Mouse (Mus musculus): ENCODE results near the gene Rin1. TPM values are rescaled to one million over a fixed set of nuclear protein-coding genes. Genes with fewer than 3 reads are reported as not detected.
"Not testable (repeated sequence)": the region's sequence is repeated elsewhere in the genome, so short reads cannot be mapped to it uniquely, and the experiment has no call there.

The Rin1 gene
- total RNA-seq (2014; rRNA removed; ENCODE audit: low replicate concordance), result 3.1 and 3.2 TPM in 2 replicates
- polyA plus RNA-seq (2015; fragmentation: Nextera tagmentation; extraction: Ambion mirVana), result 0.97 and 1.3 TPM in 2 replicates

DNA sequence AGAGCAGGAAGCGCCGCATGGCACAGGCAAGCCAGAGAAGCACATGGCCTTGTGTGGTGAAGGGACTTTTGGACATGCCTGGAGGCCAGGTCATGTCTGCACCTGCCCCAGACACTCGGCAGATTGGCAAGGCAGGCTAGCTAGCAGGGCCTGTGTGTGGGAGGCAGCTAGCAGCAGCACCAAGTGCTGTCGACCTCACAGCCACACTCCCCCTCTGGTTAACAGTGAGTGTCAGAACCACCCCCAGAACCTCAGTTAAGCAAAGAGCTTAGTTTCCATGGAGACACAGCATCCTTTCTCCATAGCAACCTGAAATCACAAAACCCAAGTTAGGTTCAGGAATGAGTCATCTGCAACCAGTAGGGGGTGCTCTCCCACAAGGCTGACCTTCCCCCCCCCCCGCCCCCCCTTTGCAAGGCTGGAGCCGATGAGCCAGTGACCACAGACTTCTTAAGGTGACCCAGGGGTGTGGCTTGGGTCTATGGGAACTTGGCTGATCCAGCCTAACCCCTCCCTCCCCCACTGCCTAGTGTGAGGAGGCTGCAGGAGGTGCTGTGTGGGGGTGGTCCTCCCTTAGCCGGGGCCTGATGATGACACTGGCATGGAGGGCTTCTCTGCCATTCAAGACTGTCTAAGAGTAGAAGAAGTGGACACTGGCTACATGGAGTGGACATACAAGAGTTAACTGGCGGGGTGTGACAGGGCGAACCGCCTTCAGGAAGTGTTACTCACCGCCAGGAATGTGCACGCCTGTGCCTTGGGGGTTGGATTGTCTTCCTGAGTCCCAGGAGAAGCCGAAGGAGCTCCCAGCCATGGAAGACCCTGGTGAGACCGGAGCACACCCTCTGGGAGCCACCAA lies at the start of gene Rin1:
Gene Rin1 (plus strand): TSS at position 435 of the 859 bp plus-strand sequence.
- Histone ChIP-seq H3K4me1 (ENCODE audit: control insufficient read depth, insufficient read depth) (peaks cover 10% of the 10 kb centered on the region), H3K9me3 (replicated peaks; ENCODE audit: control insufficient read depth, low read length) (no peaks in the 10 kb centered on the region), H3K36me3 (replicated peaks; ENCODE audit: control insufficient read depth, insufficient read depth, low read length) (peaks cover 44% of the 10 kb centered on the region), H3K9ac (replicated peaks; ENCODE audit: low read depth, low read length) (no peak within 1 kb of the TSS), H3K27me3 (ENCODE audit: control insufficient read depth, insufficient read depth, low read length) (peaks cover 17% of the 10 kb centered on the region; the same call in 1 of the 2 replicates), H3K27ac (ENCODE audit: low read depth) (peak within 1 kb of the TSS; percentile 46), H3K4me2 (ENCODE audit: low read depth, low read length) (peak within 1 kb of the TSS; percentile 51), H3K4me3 (ENCODE audit: low read depth, low read length) (peak within 1 kb of the TSS; percentile 29)
- WGBS, result 20% methylated on average over 14 of the region's 14 CpGs
- TF ChIP-seq CTCF (IDR thresholded peaks at IDR 0.05; ENCODE audit: low read depth) (peak; percentile 48), EP300 (IDR thresholded peaks at IDR 0.05; ENCODE audit: low read depth) (no peak)
- DNase-seq (ENCODE audit: low spot score), result peak; percentile 70
- ATAC-seq (ENCODE audit: insufficient read depth, low read depth), result peak; percentile 79

DNA sequence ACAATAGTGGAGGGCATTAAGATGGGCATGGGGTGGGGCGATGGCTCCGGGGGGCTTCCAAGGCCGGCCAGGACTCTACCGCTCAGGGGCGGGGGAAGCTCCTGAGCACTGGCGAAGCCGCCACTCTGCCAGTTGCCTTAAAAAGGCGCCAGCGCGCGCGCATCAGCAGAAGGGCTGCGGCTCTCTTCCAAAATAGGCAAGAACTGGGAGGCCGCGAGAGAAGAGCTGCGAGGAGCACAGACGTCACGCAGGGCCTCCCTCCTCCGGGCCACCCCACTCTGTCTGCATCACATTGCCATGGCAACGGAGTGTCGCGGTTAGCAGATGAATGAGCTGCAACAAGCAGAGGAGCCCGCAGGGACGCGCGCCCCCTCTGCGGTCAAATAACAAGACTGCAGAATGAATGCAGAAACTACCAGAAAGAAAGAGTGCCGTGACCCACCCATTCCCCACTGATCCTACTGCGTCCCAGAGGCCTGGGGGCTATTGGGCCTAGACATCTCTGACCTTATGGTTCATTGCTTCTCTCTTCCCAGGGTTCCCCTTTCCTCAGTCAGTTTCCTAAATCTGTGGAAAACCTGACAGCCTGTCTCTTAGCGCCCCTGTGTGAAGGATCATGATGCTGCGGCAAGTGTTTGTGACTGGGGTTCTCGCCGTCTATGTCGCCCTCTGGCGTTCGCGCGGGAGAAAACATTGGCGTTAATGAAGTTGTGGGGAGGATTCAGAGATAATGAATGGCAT lies 48.4 kb upstream of the Rin1 start:
- Histone ChIP-seq H3K9ac (replicated peaks; ENCODE audit: low read depth, low read length) (no peak overlapping the region), H3K4me3 (ENCODE audit: low read depth, low read length) (peak overlapping the region; percentile 18; the same call in 1 of the 2 replicates), H3K36me3 (replicated peaks; ENCODE audit: control insufficient read depth, insufficient read depth, low read length) (no peaks in the 10 kb centered on the region), H3K27ac (ENCODE audit: low read depth) (no peak overlapping the region), H3K9me3 (replicated peaks; ENCODE audit: control insufficient read depth, low read length) (no peaks in the 10 kb centered on the region), H3K4me1 (ENCODE audit: control insufficient read depth, insufficient read depth) (peaks cover 8% of the 10 kb centered on the region; the same call in 1 of the 2 replicates), H3K4me2 (ENCODE audit: low read depth, low read length) (peak overlapping the region; percentile 53), H3K27me3 (ENCODE audit: control insufficient read depth, insufficient read depth, low read length) (no peaks in the 10 kb centered on the region)
- under 1% methylated on average over 39 of the region's 39 CpGs for WGBS
- ATAC-seq (ENCODE audit: insufficient read depth, low read depth) (peak; percentile 85), DNase-seq (ENCODE audit: low spot score) (peak; percentile 70)
- peak; percentile 91 for TF ChIP-seq CTCF (IDR thresholded peaks at IDR 0.05; ENCODE audit: low read depth)
- no peak for TF ChIP-seq EP300 (IDR thresholded peaks at IDR 0.05; ENCODE audit: low read depth)

GRCm38 (mm10) chr19:5003644-5004043 lies 46.6 kb upstream of the Rin1 start:
- not testable (repeated sequence) for H3K27ac ChIP-seq (ENCODE audit: low read depth); H3K4me2 ChIP-seq (ENCODE audit: low read depth, low read length); DNase-seq (ENCODE audit: low spot score); H3K4me3 ChIP-seq (ENCODE audit: low read depth, low read length); H3K4me1 ChIP-seq (ENCODE audit: control insufficient read depth, insufficient read depth); ATAC-seq (ENCODE audit: insufficient read depth, low read depth); H3K9me3 ChIP-seq (replicated peaks; ENCODE audit: control insufficient read depth, low read length); H3K36me3 ChIP-seq (replicated peaks; ENCODE audit: control insufficient read depth, insufficient read depth, low read length); H3K27me3 ChIP-seq (ENCODE audit: control insufficient read depth, insufficient read depth, low read length); H3K9ac ChIP-seq (replicated peaks; ENCODE audit: low read depth, low read length)
- 50% methylated on average over 2 of the region's 2 CpGs for WGBS
- peak; percentile 25; the same call in 1 of the 2 replicates for TF ChIP-seq CTCF (IDR thresholded peaks at IDR 0.05; ENCODE audit: low read depth)

DNA sequence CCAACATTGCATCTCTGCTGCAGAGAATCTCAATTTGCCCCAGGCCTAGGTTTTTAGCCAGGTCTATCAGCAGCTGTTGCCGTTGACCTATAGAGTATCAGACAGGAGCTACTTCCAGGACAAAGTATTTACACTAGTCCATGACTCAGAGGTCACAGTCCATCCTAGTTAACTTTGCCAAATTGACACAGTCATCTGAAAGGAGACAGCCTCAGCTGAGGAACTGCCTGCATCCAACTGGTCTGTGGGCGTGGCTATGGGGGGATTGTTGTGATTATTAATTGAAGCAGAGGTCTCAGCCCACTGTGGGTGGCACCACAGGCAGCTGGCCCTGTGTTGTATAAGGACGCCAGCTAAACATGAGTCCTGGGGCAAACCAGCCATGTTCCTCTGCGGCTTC lies 45.4 kb upstream of the Rin1 start:
- no peaks in the 10 kb centered on the region for H3K27me3 ChIP-seq (ENCODE audit: control insufficient read depth, insufficient read depth, low read length)
- H3K4me2 ChIP-seq (ENCODE audit: low read depth, low read length), result no peak overlapping the region
- 59% methylated on average over 4 of the region's 4 CpGs for WGBS

GRCm38 (mm10) chr19:5013138-5013537 lies 37.1 kb upstream of the Rin1 start:
- Histone ChIP-seq H3K36me3 (replicated peaks; ENCODE audit: control insufficient read depth, insufficient read depth, low read length) (no peaks in the 10 kb centered on the region), H3K27ac (ENCODE audit: low read depth) (no peak overlapping the region), H3K4me2 (ENCODE audit: low read depth, low read length) (no peak overlapping the region), H3K9me3 (replicated peaks; ENCODE audit: control insufficient read depth, low read length) (no peaks in the 10 kb centered on the region), H3K9ac (replicated peaks; ENCODE audit: low read depth, low read length) (no peak overlapping the region), H3K4me1 (ENCODE audit: control insufficient read depth, insufficient read depth) (peaks cover 14% of the 10 kb centered on the region), H3K4me3 (ENCODE audit: low read depth, low read length) (no peak overlapping the region), H3K27me3 (ENCODE audit: control insufficient read depth, insufficient read depth, low read length) (no peaks in the 10 kb centered on the region)
- WGBS, result 22% methylated on average over 8 of the region's 8 CpGs
- DNase-seq (ENCODE audit: low spot score), result no peak
- no peak for ATAC-seq (ENCODE audit: insufficient read depth, low read depth)
- no peak for TF ChIP-seq CTCF (IDR thresholded peaks at IDR 0.05; ENCODE audit: low read depth)
- TF ChIP-seq EP300 (IDR thresholded peaks at IDR 0.05; ENCODE audit: low read depth), result no peak

More for the DNA sequence above, 45.4 kb upstream of the Rin1 start:
- Histone ChIP-seq H3K4me1 (ENCODE audit: control insufficient read depth, insufficient read depth) (peaks cover 8% of the 10 kb centered on the region; the same call in 1 of the 2 replicates), H3K36me3 (replicated peaks; ENCODE audit: control insufficient read depth, insufficient read depth, low read length) (no peaks in the 10 kb centered on the region), H3K27ac (ENCODE audit: low read depth) (no peak overlapping the region), H3K4me3 (ENCODE audit: low read depth, low read length) (no peak overlapping the region), H3K9ac (replicated peaks; ENCODE audit: low read depth, low read length) (no peak overlapping the region), H3K9me3 (replicated peaks; ENCODE audit: control insufficient read depth, low read length) (no peaks in the 10 kb centered on the region)
- no peak for DNase-seq (ENCODE audit: low spot score)
- no peak for TF ChIP-seq CTCF (IDR thresholded peaks at IDR 0.05; ENCODE audit: low read depth)
- TF ChIP-seq EP300 (IDR thresholded peaks at IDR 0.05; ENCODE audit: low read depth), result no peak
- ATAC-seq (ENCODE audit: insufficient read depth, low read depth), result no peak
